Mouse (Mus musculus) monocyte, adult 59 days (primary cell): ENCODE results near the gene Ccdc160. TPM values are rescaled to one million over a fixed set of nuclear protein-coding genes. Genes with fewer than 3 reads are reported as not detected.

Experiments
- total RNA-seq, 2 experiments: library from RNA; stranded (reverse); gene quantifications; one replicate each; pipeline ENCODE4 v1.2.4; 2023

Gene Ccdc160
- total RNA-seq = not detected

GRCm38 (mm10) chrX:52790980-52791593, at the start of gene Ccdc160:
Ccdc160 (plus strand) TSS chrX:52791200.

Other genes starting within 250 kb of the Ccdc160 start
- gene Gpc3, start 177.2 kb upstream of the Ccdc160 start, total RNA-seq = under 1 TPM in 1 of 2 experiments, not detected in 1; 0.71 TPM
- gene Phf6, start 121.1 kb downstream of the Ccdc160 start, total RNA-seq = 10 to 100 TPM; 11.4 to 12.7 TPM
- gene Hprt, start 196.9 kb downstream of the Ccdc160 start, total RNA-seq = 10 to 100 TPM; 73.5 to 81.4 TPM